Mouse (Mus musculus) left cerebral cortex, adult 18-20 months (tissue): ENCODE measurements around the gene Thap7. TPM values are rescaled to one million over a fixed set of nuclear protein-coding genes. Genes with fewer than 3 reads are reported as not detected.
"Not testable (repeated sequence)": the region's sequence is repeated elsewhere in the genome, so short reads cannot be mapped to it uniquely, and the experiment has no call there.

ENCODE experiments used
- DNase-seq, 2 experiments: peaks; one replicate each; pipeline ENCODE4 v3.0.0; 2021 to 2022; ENCODE audit warnings: low spot score in 2 of 2, mixed read lengths in 1 of 2
- total RNA-seq, 2 experiments: library from RNA; stranded (reverse); gene quantifications; 2 replicates each; pipeline ENCODE4 v1.2.3; 2021

Gene Thap7
- total RNA-seq, 2 experiments from 2014 or later = 40.0 to 45.4 TPM

DNA sequence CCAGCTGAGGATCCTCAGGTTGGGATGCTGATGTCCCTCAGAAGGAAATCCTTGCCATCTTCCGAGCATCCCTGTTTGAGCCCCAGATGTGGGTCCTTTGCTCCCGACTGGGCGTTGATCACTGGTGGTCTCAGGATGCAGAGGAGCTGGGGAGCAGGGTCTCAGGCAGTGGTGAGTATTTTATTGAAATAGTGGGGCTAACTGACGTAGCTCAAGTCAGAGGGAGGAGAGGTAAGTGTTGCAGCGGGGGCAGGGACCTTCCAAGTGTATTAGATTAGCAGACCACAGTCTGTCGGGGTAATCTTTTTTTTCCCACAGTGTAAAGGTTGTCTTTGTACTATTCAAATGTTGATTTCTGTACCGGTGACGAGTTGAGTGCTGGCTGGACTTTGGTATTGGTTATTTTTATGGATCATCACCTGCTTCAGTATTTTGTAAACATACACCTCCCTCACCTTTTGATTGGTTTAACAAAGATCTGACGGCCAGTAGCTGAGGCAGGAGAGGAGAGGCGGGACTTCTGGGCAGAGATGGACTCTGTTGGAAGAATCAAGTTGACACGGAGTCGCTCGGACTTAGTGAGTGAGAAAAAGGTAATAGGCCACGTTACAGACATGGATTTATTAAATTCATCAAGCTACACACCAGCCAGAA is 1.9 kb upstream of the Thap7 start:
- DNase-seq = no peak

DNA sequence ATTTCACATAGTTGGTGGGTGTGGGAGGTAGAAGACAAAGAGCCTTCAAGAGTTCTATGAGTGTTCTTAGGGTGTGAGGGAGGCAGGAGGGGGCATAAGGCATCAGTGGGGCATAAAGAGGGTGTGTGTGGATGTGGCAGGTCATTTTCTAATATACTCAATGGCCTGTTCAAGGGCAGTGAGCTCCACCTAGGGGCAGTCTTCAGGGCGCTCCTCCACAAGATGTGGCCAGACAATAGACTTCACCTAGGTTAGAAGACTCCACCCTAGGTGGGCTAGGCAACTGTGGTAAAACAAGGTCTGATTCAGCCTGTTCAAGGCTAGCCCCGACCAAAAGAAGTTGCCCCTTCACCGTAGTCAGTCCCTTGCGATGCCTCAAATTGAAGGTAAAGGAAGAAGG is 1.3 kb upstream of the Thap7 start:
- DNase-seq = no peak

DNA sequence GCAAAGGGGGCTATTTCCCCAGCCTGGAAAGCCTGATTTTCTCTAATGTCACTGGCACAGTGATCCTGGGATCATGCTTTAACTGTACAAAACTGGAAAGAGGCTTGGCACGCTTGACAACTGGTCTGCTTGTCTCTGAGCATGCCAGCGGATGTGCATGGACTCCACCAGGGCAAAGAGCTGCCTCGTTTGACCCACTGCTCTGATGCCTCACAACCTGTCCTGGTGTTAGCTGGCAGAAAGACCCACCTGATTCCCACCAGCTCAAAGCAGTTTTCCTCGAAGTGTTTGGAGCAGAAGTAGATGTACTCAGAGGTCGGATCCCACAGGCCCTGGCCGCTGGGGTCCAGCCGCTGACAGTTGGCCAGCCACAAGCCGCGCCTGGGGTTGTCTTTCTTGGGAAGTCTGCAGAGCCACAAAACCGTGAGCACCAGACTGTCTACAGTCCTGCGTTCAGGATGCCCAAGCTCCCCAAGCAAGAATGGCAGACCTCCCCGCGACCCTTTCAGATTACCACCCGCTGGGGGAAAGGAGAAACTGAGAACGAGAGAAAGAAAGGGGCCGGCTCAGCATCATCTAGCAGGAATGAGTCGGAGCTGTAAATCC is 852 bp downstream of the Thap7 start:
- no peak for DNase-seq

DNA sequence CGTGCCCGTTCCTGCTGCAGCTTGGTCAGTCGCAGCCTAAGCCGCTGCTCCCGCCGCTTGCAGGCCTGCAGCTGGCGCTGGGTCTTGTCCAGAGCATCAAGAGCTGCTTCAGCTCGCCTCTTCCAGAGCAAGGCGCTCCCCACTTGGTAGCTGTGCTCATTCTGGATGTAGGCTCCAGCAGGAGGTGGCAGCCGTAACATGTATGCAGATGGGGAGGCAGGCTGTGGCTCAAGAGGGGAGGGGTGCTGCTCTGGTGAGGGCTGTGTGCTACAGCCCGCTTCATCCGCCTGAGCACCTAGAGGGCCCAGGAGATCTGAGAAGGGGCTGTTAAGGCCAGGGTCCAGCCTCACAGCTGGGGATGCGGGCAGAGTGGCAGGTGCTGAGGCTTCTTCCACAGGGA is 2.7 kb downstream of the Thap7 start:
- DNase-seq = no peak

DNA sequence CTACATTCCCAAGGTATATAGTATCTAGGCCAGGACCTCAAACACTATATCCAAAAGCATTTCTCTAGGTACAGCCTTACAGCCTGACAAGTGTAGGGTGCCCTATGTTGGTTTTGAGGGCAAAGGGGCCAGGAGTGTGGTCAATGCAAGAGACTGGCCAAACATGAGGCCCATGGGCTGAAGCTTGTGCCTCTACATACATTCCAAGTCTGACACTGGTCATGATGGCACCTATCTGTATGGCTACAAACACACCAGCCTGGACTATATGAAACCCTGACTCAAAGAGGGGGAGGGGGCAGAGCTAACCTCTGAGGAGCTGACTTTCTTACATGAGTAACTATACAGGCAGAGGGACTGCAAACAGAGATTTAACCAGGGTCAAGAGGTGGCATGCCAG is 3.3 kb downstream of the Thap7 start:
- DNase-seq = no peak

DNA sequence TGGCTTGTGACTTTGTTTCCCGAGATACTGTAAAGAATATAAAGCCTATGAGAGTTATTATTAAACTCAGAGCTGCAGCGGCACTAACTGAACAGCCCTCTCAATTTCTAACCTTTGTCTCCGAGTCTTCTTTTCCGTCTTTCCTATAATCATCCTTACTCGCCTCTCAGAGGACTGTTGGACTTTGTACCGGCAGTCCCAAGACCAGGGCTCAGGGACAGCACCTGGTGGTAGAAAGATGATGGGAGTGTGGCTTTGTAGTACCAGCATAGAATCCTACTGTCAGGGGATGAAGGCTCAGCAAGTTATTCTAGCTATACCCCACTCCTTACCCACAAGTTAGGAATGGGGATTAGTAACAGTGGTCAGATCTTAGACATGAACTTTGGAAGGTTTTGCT is 4.7 kb downstream of the Thap7 start:
- no peak for DNase-seq

DNA sequence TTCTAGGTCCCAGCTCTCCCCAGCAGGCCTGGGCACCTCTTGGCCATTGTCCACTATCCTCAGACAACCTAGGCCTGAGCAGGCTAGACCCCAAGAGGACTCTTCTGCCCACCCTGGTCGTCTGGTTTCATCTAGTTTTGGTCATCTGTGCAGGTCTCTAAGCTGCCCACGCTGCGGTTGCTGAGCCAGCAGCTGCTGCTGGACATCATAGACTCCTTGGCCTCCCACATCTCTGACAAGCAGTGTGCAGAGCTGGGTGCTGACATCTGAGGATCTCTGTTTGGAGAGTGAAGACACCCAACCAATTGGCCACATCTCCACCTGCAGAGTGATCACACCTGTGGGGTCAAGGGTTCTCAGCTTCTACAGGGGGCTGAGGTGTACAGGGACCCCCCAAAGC is 5.4 kb downstream of the Thap7 start:
- DNase-seq = no peak

DNA sequence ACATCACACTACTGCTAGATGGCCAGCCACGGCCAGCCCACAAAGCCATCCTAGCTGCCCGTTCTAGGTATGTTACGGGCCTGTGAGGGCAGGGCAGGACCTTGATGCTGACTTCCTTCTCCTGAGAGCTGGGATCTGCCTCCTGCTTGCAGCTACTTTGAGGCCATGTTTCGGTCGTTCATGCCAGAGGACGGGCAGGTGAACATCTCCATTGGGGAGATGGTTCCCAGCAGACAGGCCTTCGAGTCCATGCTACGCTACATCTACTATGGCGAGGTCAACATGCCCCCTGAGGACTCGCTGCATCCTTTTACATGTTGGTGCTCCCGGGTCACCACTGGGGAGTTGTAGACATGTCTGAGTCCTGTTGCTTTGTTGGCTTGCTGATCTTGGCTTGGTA is 6.8 kb downstream of the Thap7 start:
- no peak for DNase-seq

DNA sequence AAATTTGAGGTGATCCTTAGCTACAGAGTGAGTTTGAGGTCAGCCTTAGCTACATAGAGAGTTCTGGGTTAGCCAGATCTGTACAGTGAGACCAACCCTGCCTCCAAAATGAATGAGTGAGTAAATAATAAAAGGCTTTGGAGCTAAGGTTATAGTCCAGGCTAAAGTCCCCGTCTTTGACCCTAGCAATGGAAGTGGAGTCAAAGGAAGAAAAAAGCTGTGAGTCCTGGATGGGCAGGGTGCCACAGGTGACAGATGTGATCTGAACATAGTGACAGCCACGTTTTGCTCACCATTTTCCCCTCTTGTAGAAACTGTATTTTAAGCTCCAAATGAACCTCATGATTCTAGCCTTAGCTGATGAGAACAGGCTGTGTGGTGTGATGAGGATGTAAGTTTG is 12.0 kb downstream of the Thap7 start:
- DNase-seq = no peak

DNA sequence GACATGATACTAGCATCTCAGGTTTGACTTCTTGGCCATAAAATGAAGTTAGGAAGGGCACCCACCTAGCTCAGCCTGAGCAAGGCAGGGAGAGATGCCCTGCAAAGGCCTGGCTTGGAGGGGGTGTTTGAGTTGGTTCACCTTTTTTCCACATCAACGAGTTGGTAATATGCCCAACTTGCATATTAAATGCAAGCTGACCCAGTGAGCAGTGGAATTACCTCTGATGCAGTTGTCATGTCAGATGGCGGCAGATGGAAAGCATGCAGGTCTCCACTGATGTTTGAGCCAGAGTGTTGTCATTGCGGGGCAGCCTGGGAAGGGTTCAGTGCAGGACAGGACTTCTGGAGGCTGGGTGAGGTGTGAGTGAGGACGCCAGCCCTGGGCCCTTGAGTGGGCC is 19.5 kb downstream of the Thap7 start:
- DNase-seq = no peak

DNA sequence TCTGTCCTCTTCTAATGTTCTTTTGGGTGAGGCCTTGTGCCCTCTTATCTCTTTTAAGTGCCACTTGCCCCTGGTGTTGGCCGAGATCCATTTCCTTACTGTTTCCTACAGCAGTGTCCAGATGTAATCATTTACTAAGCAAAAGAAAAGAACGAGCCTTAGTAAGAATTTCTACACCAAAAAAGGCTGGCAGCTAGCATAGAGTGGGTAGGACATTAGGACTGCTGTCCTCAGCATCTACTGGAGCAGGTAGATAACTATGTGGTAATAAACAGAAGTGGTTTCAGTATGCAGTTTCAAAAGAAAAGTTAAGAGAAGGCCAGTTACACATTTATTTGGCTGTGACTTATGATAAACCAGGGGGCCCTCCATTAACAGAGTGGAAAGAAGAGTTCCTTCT is 20.2 kb downstream of the Thap7 start:
- DNase-seq = no peak

DNA sequence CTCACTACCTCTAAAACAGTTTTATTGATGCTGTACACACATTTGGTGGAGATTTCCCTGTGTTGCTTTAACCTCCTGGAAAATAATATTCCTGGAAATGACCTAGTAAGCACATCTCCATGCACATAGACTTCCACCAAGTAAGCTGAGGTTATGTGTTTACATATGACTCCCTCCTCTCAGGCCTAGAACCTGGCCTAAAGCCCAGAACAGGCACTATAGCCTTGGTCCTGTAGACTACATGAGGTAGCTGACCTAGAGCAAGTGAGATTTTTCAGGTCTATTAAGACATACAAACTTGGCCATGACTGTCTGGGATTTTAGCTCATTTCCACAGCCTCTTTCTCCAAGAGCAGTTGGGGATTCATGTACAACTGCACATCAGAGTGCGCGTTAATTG is 20.8 kb downstream of the Thap7 start:
- DNase-seq = no peak

DNA sequence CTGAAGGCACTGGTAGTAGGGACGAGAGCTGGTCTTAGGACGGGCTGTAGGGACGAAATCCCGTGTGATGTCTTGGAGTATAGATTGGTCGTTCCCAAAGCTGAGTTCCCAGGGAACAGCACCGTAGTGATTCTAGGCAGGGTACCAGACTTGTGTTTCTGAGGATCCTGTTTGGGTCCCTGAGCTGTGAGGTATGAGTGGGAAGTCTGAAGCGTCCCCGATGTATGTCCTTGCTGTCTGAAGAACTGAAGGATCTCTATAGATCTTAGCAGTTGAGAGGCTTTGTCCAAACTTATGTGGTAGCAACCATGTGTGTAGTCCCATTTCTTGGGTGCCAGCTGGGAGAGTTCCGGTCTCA is 21.7 kb downstream of the Thap7 start:
- no peak for DNase-seq

DNA sequence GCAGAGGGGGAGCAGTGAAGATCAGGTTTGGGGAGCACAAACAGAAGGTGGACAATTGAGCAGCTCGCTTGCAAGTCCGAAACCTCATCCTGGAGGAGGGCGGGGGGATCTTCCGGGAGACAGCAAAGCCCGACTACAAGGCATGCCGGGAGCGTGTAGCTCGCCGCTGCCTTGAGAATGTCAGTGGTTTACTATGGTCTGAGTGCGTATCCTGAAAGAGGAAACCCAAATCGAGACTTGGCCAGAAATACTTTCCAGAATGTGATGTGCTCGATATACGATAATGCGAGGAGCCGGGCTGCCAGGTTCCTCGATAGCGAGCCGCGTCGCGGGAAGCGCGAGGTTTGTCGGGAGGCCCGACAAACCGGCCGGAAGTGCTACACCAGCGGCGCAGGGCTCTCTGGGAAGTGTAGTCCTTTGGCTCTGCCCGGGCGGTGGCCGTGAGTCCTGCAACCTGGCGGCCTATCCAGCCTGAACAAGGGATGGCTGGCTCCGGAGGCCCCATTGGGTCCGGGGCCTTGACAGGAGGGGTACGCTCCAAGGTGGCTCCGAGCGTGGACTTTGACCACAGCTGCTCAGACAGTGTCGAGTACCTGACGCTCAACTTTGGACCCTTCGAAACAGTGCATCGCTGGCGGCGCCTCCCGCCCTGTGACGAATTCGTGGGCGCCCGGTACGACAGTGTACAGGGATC is 22.2 kb downstream of the Thap7 start, which contains the start of gene Lztr1:
TSS of gene Lztr1 (plus strand) at position 143 of the 694 bp plus-strand sequence.
- peak; percentile 86 to 93 for DNase-seq

DNA sequence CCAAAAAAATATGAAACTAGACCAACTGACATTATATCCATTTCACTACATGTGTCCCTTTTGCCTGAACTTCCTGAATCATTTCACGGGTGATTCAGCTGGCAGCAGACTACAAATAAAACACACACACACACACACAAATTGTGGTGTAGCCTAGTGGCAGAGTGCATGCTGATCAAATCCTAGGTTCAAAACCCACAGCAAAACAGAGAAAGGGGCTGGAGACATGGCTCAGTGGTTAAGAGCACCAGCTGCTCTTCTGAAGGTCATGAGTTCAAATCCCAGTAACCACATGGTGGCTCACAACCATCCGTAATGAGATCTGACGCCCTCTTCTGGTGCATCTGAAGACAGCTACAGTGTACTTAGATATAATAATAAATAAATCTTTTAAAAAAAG is 22.9 kb downstream of the Thap7 start:
- DNase-seq = not testable (repeated sequence)

DNA sequence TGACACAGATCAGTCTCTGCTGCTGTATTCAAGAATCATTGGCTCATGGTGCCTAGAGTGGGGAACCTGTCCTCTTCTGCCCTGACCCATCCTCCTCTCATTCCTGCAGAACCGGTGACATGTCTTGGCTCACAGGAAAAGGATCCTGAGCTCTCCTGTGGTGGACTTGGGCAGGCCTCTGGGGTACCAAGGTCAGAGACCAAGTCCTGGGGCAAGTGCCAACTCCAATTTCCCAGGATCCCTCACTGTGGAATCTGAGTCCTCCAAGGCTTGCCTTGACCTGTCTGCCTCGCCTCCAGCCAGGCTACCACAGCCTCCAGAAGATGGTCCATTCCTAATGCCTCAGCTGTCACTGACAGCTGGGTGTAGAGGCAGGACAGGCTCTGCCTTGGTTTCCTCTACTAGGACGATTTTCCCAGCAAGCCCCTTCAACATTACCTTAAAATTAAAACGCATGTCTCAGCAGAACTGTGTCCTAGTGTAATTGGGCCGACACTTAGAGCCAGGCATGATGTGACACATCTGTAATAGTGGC is 23.9 kb downstream of the Thap7 start:
- DNase-seq = no peak

DNA sequence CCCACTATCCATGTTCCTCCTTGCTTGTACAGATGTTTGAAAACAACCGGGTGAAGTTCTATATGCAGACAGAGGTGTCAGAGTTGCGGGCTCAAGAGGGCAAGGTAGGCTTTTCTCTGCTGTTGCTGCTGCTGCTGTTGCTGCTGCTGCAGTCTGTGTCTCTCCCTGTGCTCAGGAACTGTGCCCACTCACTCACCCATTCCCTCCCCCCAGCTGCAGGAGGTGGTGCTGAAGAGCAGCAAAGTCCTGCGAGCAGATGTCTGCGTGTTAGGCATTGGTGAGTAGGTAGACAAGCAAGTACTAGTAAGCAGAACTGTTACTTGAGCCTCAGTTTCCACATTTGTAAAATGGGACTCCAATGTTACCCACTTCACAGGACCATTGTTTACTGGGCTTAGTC is 28.3 kb downstream of the Thap7 start:
- DNase-seq = peak in 1 of 2 experiments; percentile 26

DNA sequence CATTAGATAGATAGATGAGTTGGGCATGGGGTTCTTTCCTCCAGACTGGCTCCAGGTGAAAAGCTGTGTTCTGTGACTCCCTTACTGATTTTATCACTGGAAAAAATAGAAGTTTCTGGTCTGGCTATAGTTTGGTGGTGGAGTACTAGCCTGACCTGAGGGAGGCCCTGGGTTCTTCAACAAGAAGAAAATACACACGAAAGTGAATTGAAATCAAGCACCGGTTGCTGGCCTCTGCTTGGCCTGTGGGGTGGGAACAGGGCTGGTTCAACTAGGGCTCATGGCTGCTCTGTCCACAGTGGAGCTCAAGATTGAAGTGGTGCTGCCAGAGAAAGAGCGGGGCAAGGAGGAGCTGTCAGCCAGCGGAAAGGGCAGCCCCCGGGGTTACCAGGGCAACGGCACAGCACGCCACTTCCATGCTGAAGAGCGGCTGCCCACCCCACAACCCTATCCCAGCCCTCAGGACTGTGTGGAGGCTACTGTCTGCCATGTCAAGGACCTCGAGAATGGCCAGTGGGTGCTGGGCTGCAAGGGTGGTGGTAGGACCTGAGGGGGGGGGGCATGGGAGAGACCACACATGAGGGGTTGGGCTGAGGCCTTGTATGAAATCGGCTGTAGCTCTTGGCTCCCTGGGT is 31.6 kb downstream of the Thap7 start:
- no peak for DNase-seq

DNA sequence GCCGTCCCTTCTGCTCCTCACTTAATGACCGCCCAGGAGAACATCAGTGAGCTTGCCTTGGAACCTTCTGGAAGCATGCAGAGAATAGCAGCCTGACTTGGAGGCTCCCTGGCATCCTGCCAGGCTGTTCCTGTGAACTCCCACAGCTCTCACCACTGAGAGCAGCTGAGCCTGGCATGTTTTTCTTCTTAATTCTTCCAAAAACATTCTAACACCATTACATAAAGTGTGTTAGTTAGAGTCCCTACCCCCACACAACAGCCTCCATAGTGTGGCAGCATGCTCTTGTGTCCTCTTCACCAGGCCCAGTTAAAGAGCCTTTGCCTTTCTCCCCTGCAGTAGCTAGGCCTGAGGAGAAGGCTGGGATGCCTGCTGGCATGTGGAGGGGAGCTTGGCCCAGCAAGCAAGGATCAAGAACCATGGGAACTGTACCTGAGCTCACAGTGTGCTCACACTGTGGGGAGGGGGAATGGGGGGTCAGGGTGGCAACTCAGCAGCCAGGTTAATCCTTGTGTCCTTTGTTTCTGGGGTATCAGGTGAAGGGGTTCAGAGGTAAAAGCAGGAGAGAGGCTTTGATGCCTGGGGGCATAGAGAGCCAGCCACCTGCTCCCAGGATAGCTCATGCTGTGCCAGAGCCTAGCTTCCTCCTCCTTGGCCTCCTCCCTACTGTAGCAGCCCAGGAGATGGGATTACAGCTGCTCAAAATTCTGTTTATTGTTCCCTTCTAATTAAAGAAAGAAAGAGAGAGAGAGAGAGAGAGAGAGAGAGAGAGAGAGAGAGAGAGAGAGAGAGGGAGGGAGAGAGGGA is 34.2 kb downstream of the Thap7 start:
- DNase-seq = peak; percentile 86 to 91

DNA sequence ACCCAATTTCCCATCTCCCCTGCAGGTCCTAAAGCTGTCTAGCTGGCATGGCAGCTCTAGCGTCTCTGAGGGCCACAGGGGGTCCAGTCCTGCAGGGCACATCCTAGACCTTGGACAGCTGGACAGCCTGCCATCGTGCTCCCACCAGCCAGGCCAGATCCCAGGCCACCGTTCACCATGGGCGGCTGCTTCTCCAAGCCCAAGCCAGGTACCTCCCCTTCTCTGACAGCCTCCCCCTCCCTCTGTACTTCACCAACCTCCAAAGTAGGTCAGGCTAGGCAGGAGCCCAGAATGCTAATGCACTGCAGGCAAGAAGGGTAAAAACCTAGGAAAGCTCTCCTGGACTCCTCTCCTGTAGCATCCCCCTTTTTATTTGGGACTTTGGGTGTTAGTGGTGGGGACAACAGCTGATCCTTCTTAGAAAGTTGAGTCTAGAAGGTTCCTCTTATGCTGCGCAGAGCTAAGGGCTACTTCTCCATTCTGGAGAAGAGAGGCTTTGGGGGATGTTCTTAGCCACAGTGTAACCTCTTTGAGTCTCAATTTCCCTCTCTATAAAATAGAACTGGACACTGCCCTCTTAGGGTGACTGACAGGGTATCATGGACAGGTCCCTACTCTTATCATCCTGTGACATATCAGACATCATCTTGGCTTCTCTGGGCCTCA is 38.9 kb downstream of the Thap7 start:
- DNase-seq = peak; percentile 41 to 63

DNA sequence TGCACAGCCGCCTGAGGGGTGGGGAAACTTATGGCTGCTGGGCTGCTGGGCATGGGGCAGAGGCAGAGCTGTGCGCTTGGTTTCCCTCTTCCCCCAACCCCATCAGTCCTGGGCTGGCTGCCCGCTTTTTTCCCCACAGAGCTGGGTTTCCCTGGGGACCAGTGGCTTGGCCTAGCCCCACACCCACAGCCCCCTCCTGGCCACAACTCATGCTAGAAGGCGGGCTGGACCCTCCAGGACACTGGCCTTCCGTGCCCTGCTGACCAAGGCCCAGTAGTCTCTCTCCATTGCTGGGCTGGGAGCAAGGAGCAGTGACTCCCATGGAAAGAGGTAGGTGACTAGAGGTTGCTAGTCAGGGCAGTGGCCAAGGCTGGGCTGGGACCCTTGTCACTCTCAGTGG is 39.8 kb downstream of the Thap7 start:
- no peak for DNase-seq
